Mouse (Mus musculus) kidney, adult 2 months (tissue): ENCODE data around the gene Mesd.

Experiments
- CTCF ChIP-seq: fragments of 200-500 bp; conservative IDR thresholded peaks from 2 replicates; pipeline ENCODE4 v1.5.1; 2011; ENCODE audit warnings: low read depth, mild to moderate bottlenecking, control low read depth, low read length, moderate library complexity, mixed read lengths; ENCODE audit not compliant: insufficient read depth, insufficient read length
- POLR2A ChIP-seq: fragments of 200-500 bp; IDR thresholded peaks from one replicate; pipeline ENCODE4 v1.6.1; 2011; ENCODE audit warnings: low read depth, low read length, control low read depth

DNA sequence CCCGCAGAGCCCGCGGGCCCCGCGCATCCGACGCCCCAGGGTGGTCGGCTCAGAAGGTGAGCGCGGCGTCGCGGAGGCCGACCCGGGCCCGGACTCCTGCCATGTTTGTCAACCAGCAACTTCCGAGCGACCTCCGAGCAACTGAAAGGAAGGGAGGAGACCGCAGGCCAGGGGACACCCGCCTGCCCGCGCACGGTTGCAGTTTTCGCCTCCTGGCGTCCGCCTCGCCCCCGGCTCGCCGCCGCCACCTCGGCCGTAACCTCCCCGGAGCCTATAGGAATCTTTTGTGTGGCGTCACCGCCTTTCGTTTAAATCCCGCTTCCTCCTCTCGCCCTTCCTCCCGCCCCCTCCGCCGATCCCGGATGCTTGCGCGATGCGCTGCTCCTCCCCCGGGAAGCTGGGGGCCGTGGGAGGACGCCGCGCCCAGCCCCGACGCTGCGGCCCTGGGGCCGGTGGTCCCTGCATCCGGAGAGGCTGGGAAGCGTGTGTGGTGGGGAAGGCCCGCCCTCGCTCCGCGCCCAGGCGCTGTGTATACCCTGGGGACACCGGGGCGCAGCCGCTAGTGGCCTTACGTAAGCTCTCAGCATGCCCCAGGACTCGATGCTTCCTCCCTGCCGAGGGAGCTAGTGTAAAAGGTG is at the start of gene Mesd, which contains the start of gene Tlnrd1:
- no peak for TF ChIP-seq CTCF
- TF ChIP-seq POLR2A, result no peak
